Mouse (Mus musculus) heart, adult 18-20 months (tissue): ENCODE measurements around the gene Trex1. TPM values are rescaled to one million over a fixed set of nuclear protein-coding genes. Genes with fewer than 3 reads are reported as not detected.

ENCODE experiments used
- DNase-seq, 2 experiments: peaks; one replicate each; pipeline ENCODE4 v3.0.0; 2021 to 2022; ENCODE audit warnings: mixed read lengths in 1 of 2
- long read RNA-seq, 2 experiments: library from polyadenylated mRNA; stranded (forward); transcript quantifications; one replicate each; pipeline ENCODE4 v2.0.0; 2021
- total RNA-seq, 2 experiments: library from RNA; stranded (reverse); gene quantifications; 2 replicates each; pipeline ENCODE4 v1.2.3; 2021

The Trex1 gene
- total RNA-seq = 10 to 100 TPM; 13.6 to 17.2 TPM
- long read RNA-seq, experiment 1, transcript Trex1-202 (2 exons, 1,054 nt) = major isoform, 5 of 10 reads
- long read RNA-seq, experiment 1, partial matches to known transcripts = 1 of 10 reads
- long read RNA-seq, experiment 1, other reads (novel, unspliced or antisense) = 2 of 10 reads
- long read RNA-seq, experiment 2, partial matches to known transcripts = 0 of 4 reads
- long read RNA-seq, experiment 2, other reads (novel, unspliced or antisense) = 0 of 4 reads

- DNase-seq = peak; percentile 93 to 96
These were observed at the start of gene Trex1 for GRCm38 (mm10) chr9:109059136-109059903. Trex1 (minus strand) TSS chr9:109059734.

- DNase-seq = no peak
These were observed 47.8 kb upstream of the Trex1 start for GRCm38 (mm10) chr9:109107341-109107740.

GRCm38 (mm10) chr9:109105648-109106047 is 46.1 kb upstream of the Trex1 start:
- DNase-seq = no peak

GRCm38 (mm10) chr9:109105011-109105410 is 45.5 kb upstream of the Trex1 start:
- no peak for DNase-seq

DNA sequence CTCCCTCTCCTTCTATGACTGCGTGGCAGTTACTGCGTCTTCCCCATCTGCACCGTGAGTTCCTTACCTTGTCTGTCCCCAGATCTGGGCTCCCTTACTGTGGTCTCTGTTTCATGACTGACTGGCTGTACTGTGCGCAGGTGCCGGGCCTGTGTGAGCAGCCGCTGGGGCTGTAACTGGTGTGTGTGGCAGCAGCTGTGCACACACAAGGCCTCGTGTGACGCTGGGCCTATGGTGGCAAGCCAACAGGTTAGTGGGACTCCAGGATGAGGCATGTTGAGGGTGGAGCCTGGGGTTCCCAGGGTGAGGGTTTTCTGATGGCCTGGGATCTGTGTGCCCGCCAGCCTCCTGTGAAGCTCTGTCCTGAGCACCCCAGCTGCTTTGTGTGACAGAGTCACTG is 44.5 kb upstream of the Trex1 start:
- no peak for DNase-seq

- DNase-seq = peak in 1 of 2 experiments; percentile 25
These were observed 43.7 kb upstream of the Trex1 start for GRCm38 (mm10) chr9:109103250-109103649.

DNA sequence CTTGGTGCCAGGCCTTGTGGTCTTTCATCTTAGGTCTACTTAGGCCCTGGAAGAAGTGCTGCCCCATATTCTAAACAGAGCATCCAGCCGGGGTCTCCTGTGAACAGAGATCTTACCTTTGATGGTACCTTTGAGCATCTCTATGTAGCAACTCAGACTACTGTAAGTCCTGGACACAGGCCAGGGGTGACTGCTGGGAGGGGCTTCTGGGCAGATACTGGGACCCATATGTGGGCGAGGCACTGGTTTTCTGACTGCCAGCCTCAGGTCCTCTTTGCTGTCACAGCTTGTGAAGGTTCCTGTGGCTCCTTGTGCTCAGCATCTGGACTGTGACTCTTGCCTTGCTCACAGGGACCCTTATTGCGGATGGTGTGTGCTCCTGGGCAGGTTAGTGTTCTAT is 43.0 kb upstream of the Trex1 start:
- DNase-seq = no peak

DNA sequence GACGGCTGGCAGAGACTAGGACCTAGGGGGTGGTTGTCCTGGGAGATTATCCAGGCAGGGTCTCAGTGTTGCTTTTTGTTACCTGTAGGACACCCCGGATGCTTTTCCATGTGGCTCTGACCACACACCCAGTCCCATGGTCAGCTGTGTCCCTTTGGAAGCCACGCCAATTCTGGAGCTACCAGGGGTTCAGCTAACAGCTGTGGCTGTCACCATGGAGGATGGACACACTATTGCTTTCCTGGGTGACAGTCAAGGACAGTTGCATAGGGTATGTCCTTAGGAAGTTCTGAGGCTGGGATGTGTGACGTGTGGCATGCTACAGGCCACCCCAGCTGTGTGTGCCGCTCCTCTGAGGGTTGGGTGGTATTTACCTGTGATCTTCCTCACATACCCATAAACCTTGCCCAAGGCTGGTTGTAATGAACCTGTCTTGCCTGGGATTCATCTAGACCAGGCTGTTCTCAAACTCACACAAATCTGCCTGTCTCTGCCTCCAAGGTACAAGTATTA is 42.5 kb upstream of the Trex1 start:
- no peak for DNase-seq

- no peak for DNase-seq
These were observed 40.9 kb upstream of the Trex1 start for GRCm38 (mm10) chr9:109100307-109100928.

DNA sequence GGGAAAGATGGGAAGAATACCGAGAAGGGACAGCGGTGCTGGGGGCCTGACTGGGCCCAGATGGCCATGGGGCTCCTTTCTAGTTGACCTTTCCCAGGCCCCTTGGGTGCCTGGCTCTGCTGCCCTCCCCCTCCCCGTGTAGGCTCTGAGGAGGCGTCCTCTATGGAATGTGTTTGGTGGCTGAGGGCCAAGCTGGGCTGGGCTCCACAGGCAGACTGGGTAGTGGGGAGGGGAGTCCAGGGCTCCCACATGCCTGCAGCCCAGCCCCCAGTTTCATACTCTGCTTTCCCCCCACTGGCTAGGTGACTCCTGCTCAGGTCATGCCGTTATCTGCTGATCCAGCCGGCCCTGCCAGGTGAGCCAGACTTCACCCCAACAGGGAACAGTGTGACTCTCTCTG is 39.4 kb upstream of the Trex1 start:
- DNase-seq = peak; percentile 75 to 82

DNA sequence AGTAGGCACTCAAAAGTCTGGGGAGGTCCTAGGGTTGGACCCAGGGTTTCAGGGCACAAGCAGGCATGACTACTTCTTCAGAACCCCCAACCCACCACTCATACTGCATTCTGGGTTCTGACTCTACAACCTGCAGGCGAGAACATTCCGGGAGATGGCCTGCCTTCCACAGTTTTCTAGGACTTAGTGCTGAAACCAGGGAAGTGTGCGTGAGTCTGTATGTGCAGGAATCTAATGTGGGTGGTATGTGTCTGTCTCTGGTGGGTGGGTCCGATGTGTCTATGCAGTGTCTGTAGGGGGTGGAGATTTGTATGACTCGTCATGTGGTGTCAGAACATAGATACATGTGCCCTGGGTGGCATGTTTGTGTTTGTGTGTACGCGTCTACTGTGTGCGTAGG is 38.8 kb upstream of the Trex1 start:
- no peak for DNase-seq

- DNase-seq = peak; percentile 57 to 73
These were observed 38.3 kb upstream of the Trex1 start for GRCm38 (mm10) chr9:109097831-109098230.

- peak in 1 of 2 experiments; percentile 28 for DNase-seq
These were observed 37.8 kb upstream of the Trex1 start for GRCm38 (mm10) chr9:109097291-109097690.

DNA sequence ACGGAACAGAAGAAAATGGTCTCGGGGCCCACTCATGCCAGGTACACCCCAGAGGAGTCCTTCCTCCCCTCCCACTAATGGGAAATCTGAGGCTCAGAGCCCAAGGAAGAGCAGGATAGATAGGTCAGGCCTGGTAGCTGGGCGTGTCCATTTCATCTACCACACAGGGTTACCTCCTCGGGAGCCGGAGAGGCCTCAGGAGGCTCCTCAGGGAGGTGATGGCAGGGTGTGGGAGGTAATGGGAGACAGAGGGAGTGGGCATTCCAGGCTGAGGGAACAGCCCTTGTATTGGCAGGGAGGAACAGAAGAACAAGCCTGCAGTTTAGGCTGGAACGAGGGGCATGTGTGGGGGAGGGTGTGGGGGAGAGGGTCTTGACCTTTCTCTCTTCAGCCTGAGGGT is 37.3 kb upstream of the Trex1 start:
- DNase-seq = no peak

GRCm38 (mm10) chr9:109096251-109096661 is 36.7 kb upstream of the Trex1 start:
- peak in 1 of 2 experiments; percentile 40 for DNase-seq

GRCm38 (mm10) chr9:109095137-109095982 is 35.8 kb upstream of the Trex1 start, which contains the start of gene Plxnb1:
Plxnb1 (plus strand) TSS chr9:109095389.
- DNase-seq = peak; percentile 66 to 75

DNA sequence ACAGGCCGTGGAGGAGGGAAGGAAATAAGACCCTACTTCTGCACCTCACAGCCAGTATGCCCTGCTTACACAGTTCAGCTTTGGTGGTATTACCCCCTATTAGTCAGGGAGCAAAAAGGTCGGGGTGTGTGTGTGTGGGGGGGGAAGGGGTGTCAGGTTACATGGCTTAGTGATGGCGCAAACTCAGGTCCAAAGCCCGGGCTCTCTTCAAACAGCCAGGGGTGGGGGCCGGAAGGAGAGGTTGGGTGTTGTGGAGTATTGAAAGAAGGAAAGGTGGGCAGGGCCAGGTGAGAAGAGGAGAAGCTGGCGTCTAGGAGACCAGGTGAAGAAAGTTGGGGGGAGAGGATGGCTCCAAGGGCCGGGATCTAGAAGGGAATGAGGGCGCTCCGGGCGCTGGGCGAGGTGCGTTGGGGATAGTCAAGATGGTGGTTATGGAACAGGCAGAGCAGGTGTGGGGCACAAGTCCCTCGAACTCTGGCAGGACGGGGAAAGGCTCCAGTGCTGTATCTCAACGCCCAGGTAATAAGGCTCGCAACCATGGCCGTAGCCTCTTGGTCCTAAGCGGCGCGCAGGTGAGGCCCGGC is 35.1 kb upstream of the Trex1 start:
- DNase-seq = no peak

DNA sequence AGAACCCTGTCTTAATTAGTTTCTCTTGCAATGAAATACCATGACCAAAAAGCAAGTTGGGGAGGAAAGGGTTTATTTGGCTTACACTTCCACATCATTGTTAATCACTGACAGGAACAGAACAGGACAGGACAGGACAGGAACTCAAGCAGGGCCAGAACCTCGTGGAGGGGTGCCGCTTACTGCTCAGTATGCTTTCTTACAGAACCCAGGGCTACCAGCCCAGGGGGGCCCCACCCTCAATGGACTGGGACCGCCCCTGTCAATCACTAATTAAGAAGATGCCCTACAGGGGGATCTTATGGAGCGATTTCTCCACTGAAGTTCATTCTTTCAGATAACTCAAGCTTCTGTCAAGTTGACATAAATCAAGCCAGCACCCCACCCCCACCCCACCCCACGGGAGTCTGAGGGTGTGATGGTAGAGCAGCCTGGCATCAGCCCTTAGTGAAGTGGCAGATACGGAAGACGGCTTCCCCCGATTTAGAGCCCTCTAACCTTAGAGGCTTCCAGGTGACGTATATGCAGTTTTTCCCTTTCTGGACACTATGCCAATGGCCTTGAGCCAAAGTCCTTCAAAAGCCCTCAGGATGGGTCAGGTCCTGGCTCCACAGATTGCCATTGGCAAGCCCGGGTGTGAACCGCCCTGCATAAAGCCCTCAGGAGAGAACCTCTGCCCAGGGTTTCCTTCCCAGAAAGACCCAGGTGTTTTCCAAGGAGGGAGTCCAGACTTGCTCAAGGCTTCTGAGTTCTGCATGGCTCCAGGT is 34.4 kb upstream of the Trex1 start:
- peak; percentile 54 for DNase-seq

GRCm38 (mm10) chr9:109092799-109093198 is 33.3 kb upstream of the Trex1 start:
- DNase-seq = no peak

GRCm38 (mm10) chr9:109091802-109092201 is 32.3 kb upstream of the Trex1 start:
- no peak for DNase-seq

DNA sequence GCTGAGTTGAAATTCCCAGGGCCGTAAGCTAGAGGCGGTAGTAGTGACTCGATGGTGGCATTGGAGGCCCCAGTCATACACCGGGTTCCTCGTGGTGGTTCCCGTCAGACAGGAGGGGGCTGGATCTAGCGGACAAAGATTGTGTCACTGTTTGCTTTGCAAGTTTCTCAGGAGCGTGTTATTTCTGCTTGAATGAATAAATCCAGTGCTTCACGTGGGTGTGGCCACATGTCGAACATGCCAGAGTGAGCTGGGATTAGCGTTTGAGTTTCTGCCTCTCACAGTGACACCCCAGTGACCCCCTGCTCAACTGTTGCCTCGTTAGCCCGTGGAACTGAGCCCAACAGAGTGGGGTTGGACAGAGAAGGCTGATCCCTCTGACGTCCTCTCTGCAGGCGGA is 30.9 kb upstream of the Trex1 start:
- DNase-seq = no peak
